Mouse (Mus musculus) midbrain, embryonic 16.5 days (tissue): ENCODE results near the gene Ap4b1. TPM values are rescaled to one million over a fixed set of nuclear protein-coding genes. Genes with fewer than 3 reads are reported as not detected.
"Not testable (repeated sequence)": the region's sequence is repeated elsewhere in the genome, so short reads cannot be mapped to it uniquely, and the experiment has no call there.

Source experiments
- ATAC-seq: fragments of 200-750 bp; cut with Nextera tagmentation; 2 replicates; pipeline ENCODE4 v1.8.0; 2017; ENCODE audit warnings: moderate TSS enrichment
- H3K27ac ChIP-seq: fragments of 300-500 bp; sonication (generic); 2 replicates; pipeline ENCODE4 v1.5.1; 2014; ENCODE audit warnings: mild to moderate bottlenecking, low read length, mixed read lengths
- H3K27me3 ChIP-seq: fragments of 300-500 bp; sonication (generic); 2 replicates; pipeline ENCODE4 v1.6.1; 2014; ENCODE audit warnings: low read depth, low read length, mixed read lengths; ENCODE audit not compliant: control insufficient read depth, insufficient read depth
- H3K36me3 ChIP-seq: fragments of 300-500 bp; sonication (generic); 2 replicates; pipeline ENCODE4 v1.6.1; 2014; ENCODE audit warnings: mild to moderate bottlenecking, low read length, moderate library complexity, mixed read lengths; ENCODE audit not compliant: control insufficient read depth, insufficient read depth
- H3K4me1 ChIP-seq: fragments of 300-500 bp; sonication (generic); 2 replicates; pipeline ENCODE4 v1.6.1; 2014; ENCODE audit warnings: mild to moderate bottlenecking, low read length, mixed read lengths; ENCODE audit not compliant: control insufficient read depth, insufficient read depth
- H3K4me2 ChIP-seq: fragments of 300-500 bp; sonication (generic); 2 replicates; pipeline ENCODE4 v1.6.1; 2014; ENCODE audit warnings: mild to moderate bottlenecking, low read length, mixed read lengths
- H3K4me3 ChIP-seq: fragments of 300-500 bp; sonication (generic); 2 replicates; pipeline ENCODE4 v1.5.1; 2014; ENCODE audit warnings: low read depth, mild to moderate bottlenecking, low read length, moderate library complexity, mixed read lengths
- H3K9ac ChIP-seq: fragments of 300-500 bp; sonication (generic); 2 replicates; pipeline ENCODE4 v1.6.1; 2014; ENCODE audit warnings: low read depth, low read length, mixed read lengths
- H3K9me3 ChIP-seq: fragments of 300-500 bp; sonication (generic); replicated peaks from 2 replicates; pipeline ENCODE4 v1.6.1; 2014; ENCODE audit warnings: mild to moderate bottlenecking, low read length, mixed read lengths; ENCODE audit not compliant: control insufficient read depth, poor library complexity, severe bottlenecking
- WGBS: fragments of 180-500 bp; shearing (Covaris S2); extraction: QIAGEN DNeasy Blood & Tissue Kit; methylation state at CpG from one replicate; pipeline ENCODE4 v1.1.7; 2014; 5-methylcytosine and 5-hydroxymethylcytosine counted together
- polyA plus RNA-seq: library from polyadenylated mRNA; unstranded; fragments of >200 nt; fragmentation: Nextera tagmentation; extraction: Ambion mirVana; gene quantifications from 2 replicates; pipeline ENCODE4 v1.2.1, GENCODE M21; 2015

Gene Ap4b1
- polyA plus RNA-seq, 1 experiment from 2014 or later = 22.8 TPM

GRCm38 (mm10) chr3:103791230-103792110, 17.9 kb upstream of the Ap4b1 start, which contains the start of gene Hipk1:
Gene Hipk1 (minus strand): TSS chr3:103791563.
- peak within 1 kb of the TSS; percentile 93 for H3K27ac ChIP-seq
- no peaks in the 10 kb centered on the region for H3K27me3 ChIP-seq
- peak within 1 kb of the TSS; percentile 87 for H3K9ac ChIP-seq
- 14% methylated on average over 32 of the region's 49 CpGs for WGBS
- no peaks in the 10 kb centered on the region for H3K36me3 ChIP-seq
- peak within 1 kb of the TSS; percentile 95 for H3K4me3 ChIP-seq
- H3K4me1 ChIP-seq = peaks cover 22% of the 10 kb centered on the region
- peak; percentile 98 for ATAC-seq
- peak within 1 kb of the TSS; percentile 84 for H3K4me2 ChIP-seq
- H3K9me3 ChIP-seq = no peaks in the 10 kb centered on the region

DNA sequence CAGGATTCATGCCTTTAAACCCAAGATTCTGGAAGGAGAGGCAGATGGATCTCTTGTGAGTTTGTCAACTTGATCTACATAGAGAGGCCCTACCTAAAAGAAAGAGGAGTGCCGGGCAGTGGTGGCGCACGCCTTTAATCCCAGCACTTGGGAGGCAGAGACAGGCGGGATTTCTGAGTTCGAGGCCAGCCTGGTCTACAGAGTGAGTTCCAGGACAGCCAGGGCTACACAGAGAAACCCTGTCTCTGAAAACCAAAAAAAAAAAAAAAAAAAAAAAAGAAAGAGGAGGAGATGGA, 17.3 kb upstream of the Ap4b1 start:
- Histone ChIP-seq H3K9ac (peak overlapping the region; percentile 87; the same call in 1 of the 2 replicates), H3K27ac (peak overlapping the region; percentile 93)
- 77% methylated on average over 5 of the region's 5 CpGs for WGBS

DNA sequence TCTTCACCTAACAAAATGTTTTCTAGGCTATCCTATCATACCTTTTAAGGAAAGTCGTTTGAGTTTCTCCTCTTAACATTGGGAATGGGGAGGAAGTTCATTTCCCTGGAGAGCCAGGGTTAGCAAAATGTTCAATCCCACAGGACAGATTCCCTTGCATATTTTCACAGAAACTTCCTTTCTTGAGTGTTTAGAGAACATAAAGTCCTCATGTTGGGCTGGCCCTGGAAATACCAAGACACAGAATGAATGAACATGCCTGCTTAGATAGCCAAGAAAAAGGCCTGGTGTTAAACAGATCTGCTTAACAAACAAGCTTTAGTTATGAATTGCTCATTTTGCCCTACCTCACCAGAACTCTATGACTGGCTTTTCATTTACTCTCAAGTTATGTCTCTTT, 16.8 kb upstream of the Ap4b1 start:
- no peak overlapping the region for H3K9ac ChIP-seq
- H3K27ac ChIP-seq = no peak overlapping the region
- ATAC-seq = no peak
- no peak overlapping the region for H3K4me2 ChIP-seq
- H3K4me3 ChIP-seq = no peak overlapping the region
- H3K27me3 ChIP-seq = no peaks in the 10 kb centered on the region
- 83% methylated on average over 1 of the region's 1 CpGs for WGBS
- no peaks in the 10 kb centered on the region for H3K9me3 ChIP-seq
- H3K4me1 ChIP-seq = peaks cover 19% of the 10 kb centered on the region
- H3K36me3 ChIP-seq = no peaks in the 10 kb centered on the region

More for the DNA sequence above, 17.3 kb upstream of the Ap4b1 start:
- not testable (repeated sequence) for H3K36me3 ChIP-seq, H3K9me3 ChIP-seq, H3K27me3 ChIP-seq, ATAC-seq
- Histone ChIP-seq H3K4me2 (peak overlapping the region; percentile 53), H3K4me1 (peaks cover 22% of the 10 kb centered on the region), H3K4me3 (peak overlapping the region; percentile 95)

GRCm38 (mm10) chr3:103796389-103796788, 12.9 kb upstream of the Ap4b1 start:
- H3K4me2 ChIP-seq = no peak overlapping the region
- H3K27ac ChIP-seq = no peak overlapping the region
- no peak overlapping the region for H3K9ac ChIP-seq
- no peaks in the 10 kb centered on the region; the same call in 1 of the 2 replicates for H3K36me3 ChIP-seq
- no peaks in the 10 kb centered on the region for H3K9me3 ChIP-seq
- no peaks in the 10 kb centered on the region for H3K27me3 ChIP-seq
- no peak for ATAC-seq
- H3K4me1 ChIP-seq = peaks cover 4% of the 10 kb centered on the region; the same call in 1 of the 2 replicates
- H3K4me3 ChIP-seq = no peak overlapping the region
- WGBS = 59% methylated on average over 2 of the region's 2 CpGs

DNA sequence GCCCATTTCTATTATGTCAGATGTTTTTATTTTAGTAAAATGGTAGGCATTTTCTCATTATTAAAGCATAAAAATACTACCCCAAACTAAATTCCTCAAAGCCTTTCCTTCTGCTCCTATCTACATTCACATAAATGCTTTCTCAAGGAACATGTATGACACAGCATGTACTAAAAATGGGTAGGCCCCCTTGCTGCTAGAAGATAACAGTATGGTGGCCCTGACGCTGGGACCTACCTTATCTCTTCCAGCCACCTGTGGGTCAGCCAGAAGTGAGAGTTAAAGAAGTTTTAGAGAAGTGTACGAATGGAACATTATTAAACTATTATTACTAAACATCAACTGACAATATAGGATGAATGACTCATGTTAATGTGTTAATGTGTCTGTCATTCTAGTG, 9.8 kb upstream of the Ap4b1 start:
- H3K4me2 ChIP-seq = no peak overlapping the region
- no peak overlapping the region for H3K9ac ChIP-seq
- H3K9me3 ChIP-seq = no peaks in the 10 kb centered on the region
- no peaks in the 10 kb centered on the region for H3K4me1 ChIP-seq
- peaks cover 13% of the 10 kb centered on the region for H3K36me3 ChIP-seq
- no peak overlapping the region for H3K4me3 ChIP-seq
- no peak for ATAC-seq
- H3K27me3 ChIP-seq = no peaks in the 10 kb centered on the region
- H3K27ac ChIP-seq = no peak overlapping the region
- 86% methylated on average over 2 of the region's 2 CpGs for WGBS

- ATAC-seq = no peak
- no peaks in the 10 kb centered on the region for H3K27me3 ChIP-seq
- peak overlapping the region; percentile 14; the same call in 1 of the 2 replicates for H3K27ac ChIP-seq
- no peaks in the 10 kb centered on the region for H3K9me3 ChIP-seq
- H3K4me1 ChIP-seq = no peaks in the 10 kb centered on the region
- WGBS = 82% methylated on average over 10 of the region's 10 CpGs
- H3K4me2 ChIP-seq = no peak overlapping the region
- no peak overlapping the region for H3K9ac ChIP-seq
- H3K36me3 ChIP-seq = peaks cover 13% of the 10 kb centered on the region
- no peak overlapping the region for H3K4me3 ChIP-seq
These were observed 7.4 kb upstream of the Ap4b1 start for GRCm38 (mm10) chr3:103801631-103802531.

DNA sequence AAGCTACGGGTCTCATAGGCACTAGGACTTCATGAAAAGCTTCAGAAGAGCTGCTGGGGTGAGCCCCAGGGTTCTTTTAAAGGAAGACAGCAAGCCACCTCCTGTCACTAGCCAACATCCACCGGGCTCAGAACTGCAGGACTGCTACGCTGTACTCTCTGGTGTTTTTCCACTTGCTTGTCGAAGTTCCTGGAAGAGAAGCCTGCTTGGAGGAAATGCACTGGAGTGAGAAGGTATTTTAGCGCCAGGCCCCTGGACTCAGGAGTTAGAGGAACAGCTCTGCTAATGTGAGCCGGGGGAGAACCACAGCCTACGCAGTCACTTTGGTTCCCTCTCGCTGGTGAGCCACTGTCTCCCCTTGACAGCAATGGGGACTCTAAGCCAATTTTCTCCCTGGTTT, 6.5 kb upstream of the Ap4b1 start:
- H3K27me3 ChIP-seq = no peaks in the 10 kb centered on the region
- H3K36me3 ChIP-seq = peaks cover 13% of the 10 kb centered on the region
- H3K9ac ChIP-seq = no peak overlapping the region
- ATAC-seq = no peak
- H3K4me2 ChIP-seq = no peak overlapping the region
- 87% methylated on average over 8 of the region's 8 CpGs for WGBS
- peaks cover 3% of the 10 kb centered on the region for H3K4me1 ChIP-seq
- no peak overlapping the region for H3K27ac ChIP-seq
- H3K4me3 ChIP-seq = no peak overlapping the region
- no peaks in the 10 kb centered on the region for H3K9me3 ChIP-seq

GRCm38 (mm10) chr3:103805671-103806070, 3.6 kb upstream of the Ap4b1 start:
- Histone ChIP-seq H3K9ac (no peak overlapping the region), H3K27ac (no peak overlapping the region), H3K9me3 (no peaks in the 10 kb centered on the region), H3K4me1 (peaks cover 15% of the 10 kb centered on the region), H3K4me2 (no peak overlapping the region), H3K27me3 (no peaks in the 10 kb centered on the region), H3K36me3 (peaks cover 13% of the 10 kb centered on the region), H3K4me3 (no peak overlapping the region)
- ATAC-seq = no peak
- WGBS = 100% methylated on average over 1 of the region's 1 CpGs

- H3K4me3 ChIP-seq = peak overlapping the region; percentile 62
- WGBS = 1% methylated on average over 14 of the region's 14 CpGs
- peaks cover 4% of the 10 kb centered on the region for H3K36me3 ChIP-seq
- no peaks in the 10 kb centered on the region for H3K9me3 ChIP-seq
- peak overlapping the region; percentile 90 for H3K9ac ChIP-seq
- peak overlapping the region; percentile 92 for H3K27ac ChIP-seq
- peak; percentile 71 for ATAC-seq
- H3K4me1 ChIP-seq = peaks cover 18% of the 10 kb centered on the region
- no peaks in the 10 kb centered on the region for H3K27me3 ChIP-seq
- H3K4me2 ChIP-seq = peak overlapping the region; percentile 60
These were observed 455 bp downstream of the Ap4b1 start for GRCm38 (mm10) chr3:103809799-103810150.
